Mouse (Mus musculus) adrenal gland, adult 10 weeks (tissue): ENCODE measurements around the gene Zmynd8. TPM values are rescaled to one million over a fixed set of nuclear protein-coding genes. Genes with fewer than 3 reads are reported as not detected.

Experiments used
- polyA plus RNA-seq: library from polyadenylated mRNA; stranded (reverse); fragments of 350-450 nt; fragmentation: Illumina TruSeq; extraction: RNeasy Lipid Tissue Mini Kit (QIAGEN cat#74804); gene quantifications from one replicate; pipeline ENCODE4 v1.2.3, GENCODE M21; 2014; ENCODE audit warnings: low read depth, low replicate concordance

Zmynd8 gene
- 31.4 TPM for polyA plus RNA-seq

DNA sequence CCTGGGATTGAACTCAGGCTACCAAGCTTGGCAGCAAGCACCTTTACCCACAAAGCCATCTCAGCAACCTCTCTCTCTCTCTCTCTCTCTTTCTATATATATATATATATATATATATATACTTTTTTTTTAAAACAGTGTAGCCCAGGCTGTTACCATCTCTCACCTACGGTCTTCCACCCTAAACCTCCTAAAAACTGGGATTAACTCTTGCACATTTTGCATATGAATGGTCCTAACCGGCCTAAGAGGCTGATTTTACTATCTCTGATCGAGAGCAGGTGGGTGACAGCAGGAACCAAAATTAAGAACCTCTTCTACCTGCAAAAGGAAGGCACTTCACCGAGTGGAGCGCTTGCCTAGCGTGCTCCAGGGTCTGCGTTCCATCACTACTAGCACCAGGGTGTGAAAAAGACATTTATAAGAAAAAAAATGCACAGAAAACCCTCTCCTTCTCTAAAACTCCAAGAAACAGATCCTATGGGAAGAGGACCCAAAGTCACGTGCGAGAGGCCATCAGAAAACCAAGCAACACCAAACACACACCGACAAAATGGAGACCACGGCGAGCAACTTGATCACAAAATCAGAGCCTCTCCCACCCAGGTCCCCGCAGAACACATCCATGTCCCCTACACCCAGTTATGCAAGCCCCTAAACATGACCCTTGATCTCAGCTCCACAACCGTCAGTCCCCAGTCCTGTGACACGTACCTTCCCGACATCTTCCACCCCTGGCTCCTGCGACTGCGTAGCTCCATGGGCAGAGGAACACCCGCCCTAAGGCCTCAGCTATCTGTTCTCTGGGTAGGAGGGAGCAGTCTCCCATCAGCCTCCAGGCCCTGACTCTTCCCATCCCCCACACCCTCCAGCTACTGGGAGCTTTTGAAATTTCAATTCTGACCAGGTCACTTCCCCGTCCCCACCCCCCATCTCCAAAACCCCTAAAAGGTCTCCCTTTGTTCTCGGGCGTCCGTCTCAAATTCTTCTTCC is at the start of gene Zmynd8:
Zmynd8 (minus strand) TSS at position 815 of the 993 bp plus-strand sequence.

Other genes with a start within 250 kb of the Zmynd8 start
- gene Ncoa3, start 93.6 kb upstream of the Zmynd8 start, polyA plus RNA-seq, result 31.5 TPM